Mouse (Mus musculus) frontal cortex, postnatal 25 days (tissue): ENCODE results near the gene Numa1.
"Not testable (repeated sequence)": the region's sequence is repeated elsewhere in the genome, so short reads cannot be mapped to it uniquely, and the experiment has no call there.

Experiments
- DNase-seq, 2 experiments: peaks; one replicate each; pipeline ENCODE4 v3.0.0; 2022; ENCODE audit warnings: low spot score in 2 of 2

Numa1 gene

GRCm38 (mm10) chr7:102048524-102048923 lies 114.6 kb downstream of the Numa1 start:
- DNase-seq, result not testable (repeated sequence)

- no peak for DNase-seq
These were observed 127.4 kb downstream of the Numa1 start for GRCm38 (mm10) chr7:102061353-102061752.

- DNase-seq, result no peak
These were observed 128.3 kb downstream of the Numa1 start for GRCm38 (mm10) chr7:102062203-102062602.

GRCm38 (mm10) chr7:102063891-102064290 lies 130.0 kb downstream of the Numa1 start:
- no peak for DNase-seq
